Mouse (Mus musculus): ENCODE measurements at regions not wholly inside any gene's neighbourhood (a gene's known extent, or its start where the extent isn't known, plus 50 kb on each side); places are given as distances from the start of the nearest gene placed in this dataset.

GRCm38 (mm10) chr2:21129621-21130020 is 75.5 kb downstream of the Enkur start:
- DNase-seq (ENCODE audit: low read depth, low spot score): no peak

- DNase-seq (ENCODE audit: low read depth, low spot score): no peak
Measured at GRCm38 (mm10) chr2:21126531-21126930, 78.6 kb downstream of the Enkur start.

GRCm38 (mm10) chr2:21122421-21122820 is 82.7 kb downstream of the Enkur start:
- DNase-seq (ENCODE audit: low read depth, low spot score): no peak

GRCm38 (mm10) chr2:21121663-21122062 is 83.5 kb downstream of the Enkur start:
- no peak for DNase-seq (ENCODE audit: low read depth, low spot score)

- DNase-seq (ENCODE audit: low read depth, low spot score): no peak
Measured at GRCm38 (mm10) chr2:21116817-21117216, 88.3 kb downstream of the Enkur start.

- no peak for DNase-seq (ENCODE audit: low read depth, low spot score)
Measured at GRCm38 (mm10) chr2:21111527-21111926, 93.6 kb downstream of the Enkur start.

GRCm38 (mm10) chr2:21100248-21100808 is 104.8 kb downstream of the Enkur start:
- no peak for DNase-seq (ENCODE audit: low read depth, low spot score)

GRCm38 (mm10) chr2:21091058-21091971 is 113.8 kb downstream of the Enkur start:
- no peak for DNase-seq (ENCODE audit: low read depth, low spot score)

- no peak for DNase-seq (ENCODE audit: low read depth, low spot score)
Measured at GRCm38 (mm10) chr2:21085517-21085916, 116.8 kb upstream of the Arhgap21 start.

GRCm38 (mm10) chr2:21067292-21067850 is 98.7 kb upstream of the Arhgap21 start:
- DNase-seq (ENCODE audit: low read depth, low spot score): no peak

GRCm38 (mm10) chr2:21060347-21060650 is 91.6 kb upstream of the Arhgap21 start:
- DNase-seq (ENCODE audit: low read depth, low spot score): no peak

GRCm38 (mm10) chr2:21059618-21060346 is 91.1 kb upstream of the Arhgap21 start:
- no peak for DNase-seq (ENCODE audit: low read depth, low spot score)

- DNase-seq (ENCODE audit: low read depth, low spot score): no peak
Measured at GRCm38 (mm10) chr2:21058940-21059339, 90.3 kb upstream of the Arhgap21 start.

GRCm38 (mm10) chr2:21056450-21057210 is 87.9 kb upstream of the Arhgap21 start:
- DNase-seq (ENCODE audit: low read depth, low spot score): no peak

- no peak for DNase-seq (ENCODE audit: low read depth, low spot score)
Measured at GRCm38 (mm10) chr2:21055416-21055815, 86.7 kb upstream of the Arhgap21 start.

GRCm38 (mm10) chr2:21054325-21055082 is 85.8 kb upstream of the Arhgap21 start:
- DNase-seq (ENCODE audit: low read depth, low spot score): no peak

- DNase-seq (ENCODE audit: low read depth, low spot score): no peak
Measured at GRCm38 (mm10) chr2:21053596-21053995, 84.9 kb upstream of the Arhgap21 start.

GRCm38 (mm10) chr2:21048996-21049395 is 80.3 kb upstream of the Arhgap21 start:
- DNase-seq (ENCODE audit: low read depth, low spot score): peak; percentile 33

- DNase-seq (ENCODE audit: low read depth, low spot score): no peak
Measured at GRCm38 (mm10) chr2:21048226-21048625, 79.5 kb upstream of the Arhgap21 start.

- peak; percentile 19 for DNase-seq (ENCODE audit: low read depth, low spot score)
Measured at GRCm38 (mm10) chr2:21046503-21047116, 77.9 kb upstream of the Arhgap21 start.
